Mouse (Mus musculus) embryonic facial prominence, embryonic 11.5 days (tissue): ENCODE measurements around the gene Frs2. TPM values are rescaled to one million over a fixed set of nuclear protein-coding genes. Genes with fewer than 3 reads are reported as not detected.

Experiments
- ATAC-seq: fragments of 200-750 bp; cut with Nextera tagmentation; replicated peaks from 2 replicates; pipeline ENCODE4 v1.8.0; 2017; ENCODE audit warnings: low read depth; ENCODE audit not compliant: insufficient number of reproducible peaks, low FRiP score, low TSS enrichment
- DNase-seq: peaks from one replicate; pipeline ENCODE4 v3.0.0-alpha.2; 2015; ENCODE audit warnings: low spot score
- H3K27ac ChIP-seq: fragments of 300-500 bp; sonication (generic); replicated peaks from 2 replicates; pipeline ENCODE4 v1.5.1; 2014; ENCODE audit warnings: mild to moderate bottlenecking, low read depth, low read length, control low read depth
- H3K27me3 ChIP-seq: fragments of 300-500 bp; sonication (generic); 2 replicates; pipeline ENCODE4 v1.6.1; 2014; ENCODE audit warnings: mild to moderate bottlenecking, low read length, moderate library complexity, mixed read lengths; ENCODE audit not compliant: control insufficient read depth, insufficient read depth
- H3K36me3 ChIP-seq: fragments of 300-500 bp; sonication (generic); replicated peaks from 2 replicates; pipeline ENCODE4 v1.6.1; 2014; ENCODE audit warnings: low read depth, mild to moderate bottlenecking, low read length, moderate library complexity, mixed read lengths; ENCODE audit not compliant: control insufficient read depth, insufficient read depth
- H3K4me1 ChIP-seq: fragments of 300-500 bp; sonication (generic); 2 replicates; pipeline ENCODE4 v1.6.1; 2014; ENCODE audit warnings: low read length, mixed read lengths; ENCODE audit not compliant: control insufficient read depth, insufficient read depth
- H3K4me2 ChIP-seq: fragments of 300-500 bp; sonication (generic); 2 replicates; pipeline ENCODE4 v1.6.1; 2014; ENCODE audit warnings: low read depth, mild to moderate bottlenecking, control low read depth, low read length, moderate library complexity
- H3K4me3 ChIP-seq: fragments of 300-500 bp; sonication (generic); 2 replicates; pipeline ENCODE4 v1.5.1; 2014; ENCODE audit warnings: low read depth, low read length, control low read depth
- H3K9ac ChIP-seq: fragments of 300-500 bp; sonication (generic); replicated peaks from 2 replicates; pipeline ENCODE4 v1.6.1; 2014; ENCODE audit warnings: mild to moderate bottlenecking, control low read depth, low read length
- H3K9me3 ChIP-seq: fragments of 300-500 bp; sonication (generic); replicated peaks from 2 replicates; pipeline ENCODE4 v1.6.1; 2016; ENCODE audit warnings: mild to moderate bottlenecking, low read length, inconsistent platforms, mixed read lengths; ENCODE audit not compliant: control insufficient read depth
- WGBS: fragments of 180-500 bp; shearing (Covaris S2); extraction: QIAGEN DNeasy Blood & Tissue Kit; methylation state at CpG from one replicate; pipeline ENCODE4 v1.1.7; 2014; 5-methylcytosine and 5-hydroxymethylcytosine counted together
- polyA plus RNA-seq: library from polyadenylated mRNA; unstranded; fragments of >200 nt; fragmentation: Nextera tagmentation; extraction: Ambion mirVana; gene quantifications from 2 replicates; pipeline ENCODE4 v1.2.1, GENCODE M21; 2014

Gene Frs2
- 25.5 and 28.2 TPM in 2 replicates for polyA plus RNA-seq

- H3K4me1 ChIP-seq: no peaks in the 10 kb centered on the region
- peak within 1 kb of the TSS; percentile 99 for H3K4me3 ChIP-seq
- H3K9ac ChIP-seq: peak within 1 kb of the TSS; percentile 81
- H3K27ac ChIP-seq: peak within 1 kb of the TSS; percentile 78
- DNase-seq: peak; percentile 97
- ATAC-seq: peak; percentile 97
- no peaks in the 10 kb centered on the region for H3K27me3 ChIP-seq
- peak within 1 kb of the TSS; percentile 76 for H3K4me2 ChIP-seq
- no peaks in the 10 kb centered on the region for H3K9me3 ChIP-seq
- H3K36me3 ChIP-seq: no peaks in the 10 kb centered on the region
- WGBS: 0% methylated on average over 49 of the region's 57 CpGs
Observed at GRCm38 (mm10) chr10:117148361-117149003, at the start of gene Frs2. TSS of gene Frs2 (minus strand) at chr10:117148534.

- no peak overlapping the region for H3K9ac ChIP-seq
- no peak overlapping the region for H3K4me3 ChIP-seq
- no peak for ATAC-seq
- no peak for DNase-seq
- H3K9me3 ChIP-seq: no peaks in the 10 kb centered on the region
- H3K27ac ChIP-seq: no peak overlapping the region
- H3K36me3 ChIP-seq: no peaks in the 10 kb centered on the region
- H3K4me1 ChIP-seq: no peaks in the 10 kb centered on the region
- 78% methylated on average over 3 of the region's 3 CpGs for WGBS
- H3K4me2 ChIP-seq: no peak overlapping the region
- no peaks in the 10 kb centered on the region for H3K27me3 ChIP-seq
Observed at GRCm38 (mm10) chr10:117196696-117197095, 48.4 kb upstream of the Frs2 start.

GRCm38 (mm10) chr10:117195748-117196147 lies 47.4 kb upstream of the Frs2 start:
- no peak overlapping the region for H3K4me2 ChIP-seq
- DNase-seq: no peak
- H3K4me1 ChIP-seq: no peaks in the 10 kb centered on the region
- no peak overlapping the region for H3K27ac ChIP-seq
- no peak for ATAC-seq
- no peaks in the 10 kb centered on the region for H3K27me3 ChIP-seq
- H3K9me3 ChIP-seq: no peaks in the 10 kb centered on the region
- no peak overlapping the region for H3K9ac ChIP-seq
- H3K4me3 ChIP-seq: no peak overlapping the region
- no peaks in the 10 kb centered on the region for H3K36me3 ChIP-seq
- 93% methylated on average over 4 of the region's 4 CpGs for WGBS

DNA sequence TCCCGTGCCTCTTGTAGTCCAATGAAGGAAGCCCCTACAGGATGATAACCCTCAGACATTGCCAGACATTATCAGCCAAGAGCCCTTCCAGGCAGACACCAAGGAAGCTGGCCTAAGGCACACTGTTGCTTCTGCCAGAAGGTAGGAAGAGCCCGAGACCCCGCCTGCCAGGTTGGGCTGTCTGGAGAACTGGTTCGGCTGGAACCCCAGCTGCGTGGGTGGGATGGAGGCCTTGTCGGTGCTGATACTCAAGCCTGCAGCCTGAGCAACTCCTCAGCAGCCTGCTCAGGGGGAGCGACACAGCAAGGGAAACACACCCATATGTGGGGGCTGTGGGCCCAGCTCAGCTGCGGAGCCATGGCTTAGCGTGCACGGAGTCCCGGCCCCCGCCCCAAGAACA lies 46.7 kb upstream of the Frs2 start:
- Histone ChIP-seq H3K36me3 (no peaks in the 10 kb centered on the region), H3K27me3 (no peaks in the 10 kb centered on the region), H3K27ac (no peak overlapping the region), H3K4me2 (no peak overlapping the region), H3K9ac (no peak overlapping the region), H3K4me1 (no peaks in the 10 kb centered on the region), H3K4me3 (no peak overlapping the region), H3K9me3 (no peaks in the 10 kb centered on the region)
- WGBS: 84% methylated on average over 12 of the region's 12 CpGs
- DNase-seq (no peak), ATAC-seq (no peak)

GRCm38 (mm10) chr10:117193364-117193763 lies 45.0 kb upstream of the Frs2 start:
- Histone ChIP-seq H3K27me3 (no peaks in the 10 kb centered on the region), H3K36me3 (no peaks in the 10 kb centered on the region), H3K4me2 (no peak overlapping the region), H3K9me3 (no peaks in the 10 kb centered on the region), H3K4me1 (no peaks in the 10 kb centered on the region), H3K27ac (no peak overlapping the region), H3K9ac (no peak overlapping the region), H3K4me3 (no peak overlapping the region)
- no peak for ATAC-seq
- WGBS: 76% methylated on average over 5 of the region's 5 CpGs
- no peak for DNase-seq

DNA sequence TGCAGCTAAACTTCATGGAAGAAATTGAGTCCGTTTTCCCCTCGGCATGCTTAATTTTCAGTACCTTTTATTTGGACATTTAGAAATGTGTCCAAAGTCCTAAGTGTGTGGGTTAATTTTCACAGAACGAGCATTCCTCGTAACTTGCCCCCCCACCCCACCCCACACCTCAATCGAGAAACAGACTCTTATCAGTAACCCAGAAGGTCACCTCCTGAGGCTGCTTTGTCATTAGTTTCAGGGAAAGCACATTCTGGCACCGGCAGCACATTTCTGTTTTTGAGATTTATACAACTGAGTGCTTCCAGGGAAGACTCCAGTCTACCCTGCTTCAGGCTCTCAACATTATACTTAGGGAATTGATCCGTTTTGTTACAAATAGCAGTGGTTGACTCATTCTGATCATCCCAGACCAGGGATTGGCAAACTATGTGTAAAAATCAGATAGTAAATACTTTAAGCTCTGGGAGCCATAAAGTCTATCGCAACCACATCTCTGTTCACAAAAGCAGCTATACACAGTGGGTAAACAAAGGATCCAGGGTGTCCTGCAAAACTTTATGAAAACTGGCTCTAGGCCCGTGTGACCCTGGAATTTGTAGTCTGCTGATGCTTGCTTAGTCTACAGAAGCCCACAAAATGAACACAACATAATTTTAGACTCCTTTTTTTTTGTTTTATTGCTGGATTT lies 37.2 kb upstream of the Frs2 start:
- DNase-seq: no peak
- H3K27me3 ChIP-seq: no peaks in the 10 kb centered on the region
- 74% methylated on average over 9 of the region's 9 CpGs for WGBS
- no peak overlapping the region for H3K4me2 ChIP-seq
- H3K4me1 ChIP-seq: no peaks in the 10 kb centered on the region
- H3K9me3 ChIP-seq: no peaks in the 10 kb centered on the region
- no peak overlapping the region for H3K9ac ChIP-seq
- no peak for ATAC-seq
- H3K36me3 ChIP-seq: no peaks in the 10 kb centered on the region
- no peak overlapping the region for H3K27ac ChIP-seq
- H3K4me3 ChIP-seq: no peak overlapping the region

- no peaks in the 10 kb centered on the region for H3K27me3 ChIP-seq
- no peaks in the 10 kb centered on the region for H3K36me3 ChIP-seq
- H3K27ac ChIP-seq: no peak overlapping the region
- ATAC-seq (no peak), DNase-seq (no peak)
- H3K4me1 ChIP-seq: no peaks in the 10 kb centered on the region
- no peak overlapping the region for H3K4me2 ChIP-seq
- 45% methylated on average over 3 of the region's 3 CpGs for WGBS
- no peak overlapping the region for H3K4me3 ChIP-seq
- no peaks in the 10 kb centered on the region for H3K9me3 ChIP-seq
- no peak overlapping the region for H3K9ac ChIP-seq
Observed at GRCm38 (mm10) chr10:117181098-117181497, 32.8 kb upstream of the Frs2 start.

- ATAC-seq: no peak
- H3K4me2 ChIP-seq: no peak overlapping the region
- H3K27me3 ChIP-seq: no peaks in the 10 kb centered on the region
- H3K27ac ChIP-seq: no peak overlapping the region
- no peak overlapping the region for H3K4me3 ChIP-seq
- 56% methylated on average over 12 of the region's 12 CpGs for WGBS
- no peaks in the 10 kb centered on the region for H3K36me3 ChIP-seq
- H3K9me3 ChIP-seq: no peaks in the 10 kb centered on the region
- H3K4me1 ChIP-seq: no peaks in the 10 kb centered on the region
- peak; percentile 17 for DNase-seq
- H3K9ac ChIP-seq: peak overlapping the region; percentile 9; the same call in 1 of the 2 replicates
Observed at GRCm38 (mm10) chr10:117174645-117175044, 26.3 kb upstream of the Frs2 start.
